Comparison of ENCODE assay signal across 15 mouse cellular contexts in the genomic region with DNA sequence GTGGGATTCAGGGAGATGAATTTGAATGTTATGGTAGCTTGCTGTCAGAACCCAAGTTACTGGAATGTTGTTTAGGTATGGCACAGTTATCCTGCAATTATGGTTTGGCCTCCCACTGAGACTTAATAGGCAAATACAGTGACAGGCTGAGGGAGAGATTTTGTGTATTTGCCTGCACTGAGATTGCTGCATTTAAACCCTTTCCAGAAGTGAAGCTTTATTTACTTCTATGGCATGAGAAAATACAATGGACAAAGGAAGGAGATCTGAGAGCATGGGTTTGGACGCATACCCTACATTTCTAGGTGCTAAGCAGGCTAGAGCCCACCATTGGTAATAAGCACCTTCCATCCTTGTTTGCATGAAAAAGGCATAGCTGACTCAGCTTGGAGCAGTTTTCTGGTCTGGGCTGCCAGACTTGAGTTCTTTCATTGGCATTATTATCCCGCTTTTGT.
A peak's percentile ranks its signal among the peaks of the same experiment; 100 is the strongest.
DNase-seq lines count a peak whose midpoint lies in the region; ATAC-seq and TF ChIP-seq lines count a peak whose summit lies in the region.
"Had no signal": no experiment of that assay in that cellular context is flagged by ENCODE, and none has a peak within 500 bp of the region (broad histone marks: within the 10 kb centered on the region; RNA-seq: fewer than 3 reads in every experiment).

No protein-coding gene starts in this region.

- TF ChIP-seq CTCF in hindbrain, postnatal 0 days (IDR thresholded peaks at IDR 0.05; ENCODE audit: low read depth), result no peak

- H3K4me2 ChIP-seq in embryonic facial prominence, embryonic 15.5 days (replicated peaks), result no peak overlapping the region
- peak overlapping the region; percentile 27; the same call in 1 of the 2 replicates for H3K4me2 ChIP-seq in hindbrain, postnatal 0 days (ENCODE audit: low read depth, low read length)
- H3K4me2 ChIP-seq: embryonic facial prominence, embryonic 13.5 days; heart, embryonic 15.5 days; kidney, embryonic 15.5 days; liver, embryonic 13.5 days had no signal

- intact Hi-C loops in heart, postnatal 10 days (cut with DNase I), result no loop called here

- H3K36me3 ChIP-seq in embryonic facial prominence, embryonic 15.5 days, result no peaks in the 10 kb centered on the region
- no peaks in the 10 kb centered on the region for H3K36me3 ChIP-seq in embryonic facial prominence, embryonic 10.5 days (replicated peaks)
- no peaks in the 10 kb centered on the region for H3K36me3 ChIP-seq in hindbrain, postnatal 0 days (ENCODE audit: insufficient read depth, low read length)
- H3K36me3 ChIP-seq: embryonic facial prominence, embryonic 13.5 days; heart, embryonic 15.5 days; kidney, embryonic 15.5 days; limb, embryonic 10.5 days; liver, embryonic 13.5 days had no signal

- no peaks in the 10 kb centered on the region for H3K9me3 ChIP-seq in embryonic facial prominence, embryonic 15.5 days (replicated peaks)
- H3K9me3 ChIP-seq in embryonic facial prominence, embryonic 10.5 days, result no peaks in the 10 kb centered on the region
- no peaks in the 10 kb centered on the region for H3K9me3 ChIP-seq in hindbrain, postnatal 0 days (ENCODE audit: low read length)
- H3K9me3 ChIP-seq: embryonic facial prominence, embryonic 13.5 days; heart, embryonic 15.5 days; kidney, embryonic 15.5 days; limb, embryonic 10.5 days; liver, embryonic 13.5 days had no signal

- 73% methylated on average over 2 of the region's 2 CpGs for WGBS in embryonic facial prominence, embryonic 15.5 days
- 83% methylated on average over 2 of the region's 2 CpGs for WGBS in embryonic facial prominence, embryonic 10.5 days
- WGBS in hindbrain, postnatal 0 days, result 55% methylated on average over 2 of the region's 2 CpGs

- H3K27me3 ChIP-seq in embryonic facial prominence, embryonic 15.5 days, result no peaks in the 10 kb centered on the region
- no peaks in the 10 kb centered on the region for H3K27me3 ChIP-seq in embryonic facial prominence, embryonic 10.5 days (replicated peaks; ENCODE audit: low read depth, poor library complexity, severe bottlenecking)
- H3K27me3 ChIP-seq in hindbrain, postnatal 0 days (ENCODE audit: insufficient read depth, low read length), result no peaks in the 10 kb centered on the region
- H3K27me3 ChIP-seq: embryonic facial prominence, embryonic 13.5 days; heart, embryonic 15.5 days; kidney, embryonic 15.5 days; liver, embryonic 13.5 days had no signal

- no peak overlapping the region for H3K4me3 ChIP-seq in embryonic facial prominence, embryonic 15.5 days (replicated peaks)
- no peak overlapping the region for H3K4me3 ChIP-seq in embryonic facial prominence, embryonic 10.5 days
- H3K4me3 ChIP-seq in hindbrain, postnatal 0 days (ENCODE audit: low read length), result no peak overlapping the region
- H3K4me3 ChIP-seq: embryonic facial prominence, embryonic 13.5 days; heart, embryonic 15.5 days; kidney, embryonic 15.5 days; limb, embryonic 10.5 days; liver, embryonic 13.5 days had no signal

- no peaks in the 10 kb centered on the region for H3K4me1 ChIP-seq in embryonic facial prominence, embryonic 15.5 days
- H3K4me1 ChIP-seq in embryonic facial prominence, embryonic 10.5 days, result no peaks in the 10 kb centered on the region
- H3K4me1 ChIP-seq in hindbrain, postnatal 0 days (ENCODE audit: insufficient read depth, low read length), result peaks cover 5% of the 10 kb centered on the region; the same call in 1 of the 2 replicates
- H3K4me1 ChIP-seq: heart, embryonic 15.5 days; liver, embryonic 13.5 days had no signal

- no peak for ATAC-seq in embryonic facial prominence, embryonic 15.5 days (ENCODE audit: insufficient number of reproducible peaks, low FRiP score, low TSS enrichment, low read depth)
- no peak for ATAC-seq in hindbrain, postnatal 0 days

- H3K27ac ChIP-seq in embryonic facial prominence, embryonic 15.5 days (replicated peaks), result 0 out of 2 replicates have a peak overlapping the region, but pooled peaks have one; percentile 11
- no peak overlapping the region for H3K27ac ChIP-seq in embryonic facial prominence, embryonic 10.5 days (replicated peaks)
- H3K27ac ChIP-seq in hindbrain, postnatal 0 days, result peak overlapping the region; percentile 59
- H3K27ac ChIP-seq: embryonic facial prominence, embryonic 13.5 days; heart, embryonic 15.5 days; kidney, embryonic 15.5 days; limb, embryonic 10.5 days; liver, embryonic 13.5 days had no signal

- no peak for DNase-seq in embryonic facial prominence, embryonic 10.5 days (ENCODE audit: low spot score)
- peak; percentile 11 for DNase-seq in right cerebral cortex, adult 18-20 months
- no peak for DNase-seq in right cerebral cortex, postnatal 25 days
- peak; percentile 13 for DNase-seq in hindbrain, postnatal 0 days (ENCODE audit: low spot score)
- no peak for DNase-seq in heart, postnatal 10 days
- DNase-seq in yolk sac, embryonic 10.5 days (ENCODE audit: low spot score), result no peak
- DNase-seq in thymus, postnatal 25 days, result no peak
- DNase-seq: cerebellum, adult 9-10 months; liver, embryonic 13.5 days; thymus, postnatal 14 days had no signal

- H3K9ac ChIP-seq in embryonic facial prominence, embryonic 15.5 days, result no peak overlapping the region
- no peak overlapping the region for H3K9ac ChIP-seq in hindbrain, postnatal 0 days (replicated peaks; ENCODE audit: low read length)
- H3K9ac ChIP-seq: embryonic facial prominence, embryonic 13.5 days; heart, embryonic 15.5 days; kidney, embryonic 15.5 days; liver, embryonic 13.5 days had no signal

Comparison
In these comparisons a context has a peak if more than half of its experiments do, and no peak if none do; other contexts are left out.
1. DNase-seq: peak in right cerebral cortex, adult 18-20 months (single experiment) and hindbrain, postnatal 0 days (single experiment); none in embryonic facial prominence, embryonic 10.5 days (single experiment), right cerebral cortex, postnatal 25 days (single experiment), heart, postnatal 10 days (0 of 2), yolk sac, embryonic 10.5 days (single experiment) and thymus, postnatal 25 days (single experiment).